Mouse (Mus musculus) right cerebral cortex, adult 2 months (tissue): ENCODE data around the gene Tmem121b.

ENCODE experiments used
- DNase-seq, 2 experiments: peaks; one replicate each; pipeline ENCODE4 v3.0.0; 2021 to 2022; ENCODE audit warnings: low spot score in 2 of 2

Gene Tmem121b

GRCm38 (mm10) chr6:120466609-120467329, 26.8 kb downstream of the Tmem121b start:
- DNase-seq = no peak

- no peak for DNase-seq
These were observed 28.2 kb downstream of the Tmem121b start for GRCm38 (mm10) chr6:120465393-120465792.

GRCm38 (mm10) chr6:120464406-120464939, 29.1 kb downstream of the Tmem121b start:
- no peak for DNase-seq

- DNase-seq = no peak
These were observed 29.7 kb downstream of the Tmem121b start for GRCm38 (mm10) chr6:120463884-120464283.

- peak in 1 of 2 experiments; percentile 47 for DNase-seq
These were observed 30.3 kb downstream of the Tmem121b start, which contains the start of gene Il17ra for GRCm38 (mm10) chr6:120463086-120463871. Gene Il17ra (plus strand): TSS chr6:120463247.

- no peak for DNase-seq
These were observed 31.4 kb downstream of the Tmem121b start for GRCm38 (mm10) chr6:120462251-120462650.

- no peak for DNase-seq
These were observed 32.4 kb downstream of the Tmem121b start for GRCm38 (mm10) chr6:120461217-120461616.

- DNase-seq = no peak
These were observed 35.9 kb downstream of the Tmem121b start for GRCm38 (mm10) chr6:120457751-120458150.

GRCm38 (mm10) chr6:120457074-120457473, 36.5 kb downstream of the Tmem121b start:
- no peak for DNase-seq

GRCm38 (mm10) chr6:120454627-120455077, 39.0 kb downstream of the Tmem121b start:
- no peak for DNase-seq

- no peak for DNase-seq
These were observed 40.1 kb downstream of the Tmem121b start for GRCm38 (mm10) chr6:120453556-120453955.

- DNase-seq = no peak
These were observed 40.5 kb downstream of the Tmem121b start for GRCm38 (mm10) chr6:120453103-120453445.

- DNase-seq = no peak
These were observed 41.1 kb downstream of the Tmem121b start for GRCm38 (mm10) chr6:120452384-120453102.

- no peak for DNase-seq
These were observed 43.4 kb downstream of the Tmem121b start for GRCm38 (mm10) chr6:120450208-120450607.

- DNase-seq = no peak
These were observed 49.9 kb downstream of the Tmem121b start for GRCm38 (mm10) chr6:120443363-120444355.

GRCm38 (mm10) chr6:120442171-120442749, 51.3 kb downstream of the Tmem121b start:
- DNase-seq = no peak
